Mouse (Mus musculus): ENCODE measurements around the gene Hdac6. TPM values are rescaled to one million over a fixed set of nuclear protein-coding genes. Genes with fewer than 3 reads are reported as not detected.
"Not testable (repeated sequence)": the region's sequence is repeated elsewhere in the genome, so short reads cannot be mapped to it uniquely, and the experiment has no call there.

Gene Hdac6
- total RNA-seq, 2 experiments from 2014 or later, result 49.9 to 50.4 TPM

DNA sequence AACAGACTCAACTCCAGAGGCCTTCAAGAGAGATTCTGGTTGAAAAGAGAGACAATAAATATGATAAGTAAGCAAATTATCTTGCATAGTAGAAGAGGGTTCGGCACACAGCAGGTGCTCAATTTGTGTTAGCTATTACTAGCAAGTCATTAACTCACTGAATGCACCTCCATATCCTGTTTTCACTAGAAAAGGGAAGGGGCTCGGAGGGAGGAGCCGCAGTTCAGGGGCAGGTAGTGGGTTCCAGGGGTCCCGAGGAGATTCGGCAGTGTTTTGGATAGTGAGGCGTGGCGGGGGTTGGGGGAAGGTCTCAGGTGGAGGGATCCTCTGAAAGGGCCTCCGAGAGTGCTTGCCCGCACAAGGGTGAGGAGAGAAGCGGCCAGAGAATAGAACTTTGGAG, 20.6 kb downstream of the Hdac6 start:
- intact Hi-C loops (cut with DNase I), result no loop called here
- no peak for DNase-seq (ENCODE audit: low spot score in 2 of 2)

DNA sequence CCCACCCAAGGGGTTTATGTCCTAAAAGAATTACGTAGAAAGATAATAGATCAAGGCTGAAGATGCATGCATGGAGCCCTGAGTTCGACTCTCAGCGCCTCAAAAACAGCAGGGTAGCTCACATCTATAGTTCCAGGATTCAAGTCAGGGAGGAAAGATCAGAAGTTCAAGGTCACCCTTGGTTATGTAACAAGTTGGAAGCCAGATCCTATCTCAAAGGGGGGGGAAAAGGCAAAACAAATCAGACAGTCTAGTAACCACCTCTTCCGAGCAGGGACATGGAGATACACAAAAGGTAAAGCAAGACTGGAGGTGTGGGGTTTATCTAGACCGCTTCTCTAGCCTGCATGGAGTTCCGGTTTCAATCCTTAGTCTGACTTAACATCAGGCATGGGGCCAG, 21.4 kb downstream of the Hdac6 start:
- intact Hi-C loops (cut with DNase I), result no loop called here
- DNase-seq (ENCODE audit: low spot score in 2 of 2), result no peak

DNA sequence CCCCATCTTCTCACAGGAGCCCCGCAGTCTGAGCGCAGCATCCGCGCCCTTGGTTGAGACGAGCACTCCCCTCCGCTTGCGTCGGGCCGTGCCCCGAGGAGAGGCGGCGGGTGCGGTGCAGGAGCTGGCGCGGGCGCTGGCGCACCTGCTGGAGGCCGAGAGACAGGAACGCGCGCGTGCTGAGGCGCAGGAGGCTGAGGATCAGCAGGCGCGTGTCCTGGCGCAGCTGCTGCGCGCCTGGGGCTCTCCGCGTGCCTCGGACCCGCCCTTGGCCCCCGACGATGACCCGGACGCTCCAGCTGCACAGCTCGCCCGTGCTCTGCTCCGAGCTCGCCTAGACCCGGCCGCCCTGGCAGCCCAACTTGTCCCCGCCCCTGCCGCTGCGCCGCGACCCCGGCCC, 25.7 kb downstream of the Hdac6 start:
- intact Hi-C loops (cut with DNase I), result no loop called here
- peak in 1 of 2 experiments; percentile 16 for DNase-seq (ENCODE audit: low spot score in 2 of 2)

DNA sequence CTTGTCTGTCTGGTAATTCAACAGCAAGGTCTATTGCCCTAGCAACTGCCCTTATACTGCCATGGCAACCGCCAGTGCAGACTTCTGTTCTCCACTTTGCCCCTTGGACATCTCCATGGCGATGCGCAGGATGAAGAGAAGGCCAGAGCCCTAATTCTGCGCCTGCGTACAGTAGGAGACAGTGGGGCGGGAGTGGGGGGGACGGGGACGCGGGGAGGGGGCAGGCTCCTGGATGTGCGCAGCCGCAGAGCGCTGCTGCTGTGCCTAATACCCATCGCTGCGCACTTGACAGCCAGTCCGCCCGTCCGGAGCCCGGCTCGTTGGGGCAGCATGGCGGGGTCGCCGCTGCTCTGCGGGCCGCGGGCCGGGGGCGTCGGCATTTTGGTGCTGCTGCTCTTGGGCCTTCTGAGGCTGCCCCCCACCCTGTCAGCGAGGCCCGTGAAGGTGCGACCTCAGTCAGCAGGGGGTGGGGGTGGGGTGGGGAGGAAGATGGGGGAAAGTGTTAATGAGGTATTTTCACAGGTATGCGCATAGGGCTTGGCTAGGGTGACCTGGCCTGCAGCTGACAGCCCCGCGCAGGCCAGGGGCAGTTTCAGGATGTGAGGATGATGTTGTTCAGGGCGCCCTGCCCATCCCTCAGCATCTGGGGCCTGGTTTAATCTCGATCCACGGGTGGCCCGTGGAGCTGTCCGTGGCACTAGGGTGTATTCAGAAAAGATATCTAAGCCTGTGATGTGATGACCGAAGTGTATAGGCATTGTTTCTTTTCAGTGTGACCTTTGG, 27.9 kb downstream of the Hdac6 start, which contains the start of gene Pcsk1n:
Gene Pcsk1n, plus strand, starts transcription at position 222 of the 783 bp plus-strand sequence.
- intact Hi-C loops (cut with DNase I), result loop anchor here (10.0 kb wide), 1 partner anchor 195 kb away; no protein-coding TSS in a partner anchor
- DNase-seq (ENCODE audit: low spot score in 2 of 2), result peak; percentile 52 to 56

DNA sequence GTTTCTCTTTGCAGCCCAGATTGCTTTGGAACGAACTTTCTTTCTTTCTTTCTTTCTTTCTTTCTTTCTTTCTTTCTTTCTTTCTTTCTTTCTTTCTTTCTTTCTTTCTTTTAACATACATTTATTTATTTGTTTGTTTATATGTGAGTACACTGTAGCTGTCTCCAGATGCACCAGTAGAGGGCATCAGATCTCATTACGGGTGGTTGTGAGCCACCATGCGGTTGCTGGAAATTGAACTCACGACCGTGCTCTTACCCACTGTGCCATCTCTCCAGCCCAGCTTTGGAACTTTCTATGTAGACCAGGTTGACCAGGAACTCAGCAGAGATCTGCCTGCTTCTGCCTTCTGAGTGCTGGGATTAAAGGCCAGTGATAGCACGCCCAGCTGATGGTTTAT, 29.7 kb downstream of the Hdac6 start:
- DNase-seq (ENCODE audit: low spot score in 2 of 2), result not testable (repeated sequence)
- intact Hi-C loops (cut with DNase I), result loop anchor here (10.0 kb wide), 1 partner anchor 197 kb away; no protein-coding TSS in a partner anchor

DNA sequence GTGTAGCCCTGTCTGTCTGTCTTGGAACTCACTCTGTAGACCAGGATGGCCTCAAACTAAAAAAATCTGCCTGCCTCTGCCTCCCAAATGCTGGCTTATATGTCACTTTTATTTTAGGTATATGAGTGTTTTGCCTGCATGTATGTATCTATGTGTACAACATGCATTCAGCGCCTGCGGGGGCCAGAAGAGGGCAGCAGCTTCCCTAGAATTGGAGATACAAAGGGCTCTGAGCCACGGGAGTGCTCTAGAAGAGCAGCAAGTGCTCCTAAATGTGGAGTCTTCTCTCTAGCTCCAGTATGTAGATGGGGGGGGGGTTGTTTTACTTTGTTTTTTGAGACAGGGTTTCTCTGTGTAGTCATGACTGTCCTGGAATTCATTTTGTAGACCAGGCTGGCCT, 32.0 kb downstream of the Hdac6 start:
- DNase-seq (ENCODE audit: low spot score in 2 of 2), result not testable (repeated sequence)
- intact Hi-C loops (cut with DNase I), result loop anchor here (10.0 kb wide), 1 partner anchor 199 kb away; no protein-coding TSS in a partner anchor

DNA sequence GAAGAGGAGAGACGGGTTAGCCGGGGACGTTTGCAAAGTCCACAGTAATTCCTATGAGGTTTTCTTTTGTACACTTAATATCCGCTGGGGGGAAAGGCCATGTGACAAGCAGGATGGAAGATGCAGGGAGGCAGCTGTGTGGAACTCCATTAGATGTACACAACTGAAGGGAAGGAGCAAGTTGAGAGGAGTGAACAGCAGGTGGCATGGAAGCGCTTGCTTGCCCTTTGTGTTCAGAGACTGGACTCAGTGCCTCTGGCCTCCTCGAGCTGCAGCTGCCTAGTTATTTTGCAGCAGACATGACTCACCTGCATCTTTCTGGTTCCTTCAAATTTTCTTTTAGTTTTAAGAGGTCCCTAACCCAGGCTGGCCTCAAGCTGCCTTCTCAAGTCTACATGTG, 37.2 kb downstream of the Hdac6 start:
- intact Hi-C loops (cut with DNase I), result loop anchor here (5.0 to 10.0 kb wide), 2 partner anchors 107 to 204 kb away; partner anchors contain the start of gene Glod5
- DNase-seq (ENCODE audit: low spot score in 2 of 2), result no peak

DNA sequence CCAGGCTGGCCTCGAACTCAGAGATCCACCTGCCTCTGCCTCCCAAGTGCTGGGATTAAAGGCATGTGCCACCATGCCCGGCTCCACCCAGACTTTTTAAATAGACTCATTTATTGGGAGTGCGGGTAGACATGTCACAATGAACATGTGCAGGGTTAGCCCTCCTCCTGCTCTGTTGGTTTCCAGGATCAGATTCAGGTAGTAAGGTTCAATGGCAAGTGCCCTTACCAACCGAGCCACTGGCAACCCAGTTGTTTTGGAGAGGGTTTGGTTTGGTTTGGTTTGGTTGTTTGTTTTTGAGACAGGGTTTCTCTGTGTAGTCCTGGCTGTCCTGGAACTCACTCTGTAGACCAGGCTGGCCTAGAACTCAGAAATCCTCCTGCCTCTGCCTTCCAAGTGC, 38.4 kb downstream of the Hdac6 start, which contains the start of gene Gm10490:
Gene Gm10490, plus strand, starts transcription at position 301 of the 400 bp plus-strand sequence.
- intact Hi-C loops (cut with DNase I); DNase-seq (ENCODE audit: low spot score in 2 of 2): not testable (repeated sequence)

DNA sequence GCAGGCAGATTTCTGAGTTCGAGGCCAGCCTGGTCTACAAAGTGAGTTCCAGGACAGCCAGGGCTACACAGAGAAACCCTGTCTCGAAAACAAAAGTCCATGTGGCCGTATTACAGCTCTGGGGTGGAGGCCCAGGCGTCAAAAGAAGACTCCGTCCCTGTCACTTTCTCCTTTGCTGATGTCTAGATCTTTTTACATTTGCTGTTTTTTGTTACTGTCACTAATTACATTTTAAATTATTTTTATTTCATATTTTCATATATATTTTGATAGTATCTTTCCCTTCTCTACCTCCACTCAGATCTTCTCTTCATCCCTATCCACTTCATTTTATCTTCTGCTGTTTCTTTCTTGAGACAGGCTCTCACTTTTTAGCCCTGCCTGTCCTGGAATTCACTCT, 40.0 kb downstream of the Hdac6 start, which contains the start of gene Gm10491:
Gene Gm10491, minus strand, starts transcription at position 101 of the 400 bp plus-strand sequence.
- no peak for DNase-seq (ENCODE audit: low spot score in 2 of 2)
- intact Hi-C loops (cut with DNase I), result no loop called here

DNA sequence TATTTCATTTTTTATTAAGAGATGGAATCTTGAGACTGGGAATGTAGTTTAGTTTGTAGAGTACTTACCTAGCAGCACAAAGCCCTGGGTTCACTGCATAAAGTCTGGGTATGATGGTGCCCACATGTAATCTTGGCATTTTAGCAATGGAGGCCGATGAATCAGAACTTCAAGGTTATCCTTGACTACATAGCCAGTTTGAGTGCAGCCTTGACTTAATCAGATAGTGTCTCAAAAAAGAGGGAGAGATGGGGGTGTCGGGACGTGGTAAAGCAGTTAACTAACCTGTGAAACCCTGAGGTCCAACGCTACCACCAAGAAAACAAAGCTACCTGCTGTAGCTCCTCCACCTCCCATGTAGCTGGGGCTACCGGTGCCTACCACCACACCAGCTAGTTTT, 43.2 kb downstream of the Hdac6 start:
- DNase-seq (ENCODE audit: low spot score in 2 of 2), result no peak
- intact Hi-C loops (cut with DNase I), result no loop called here

DNA sequence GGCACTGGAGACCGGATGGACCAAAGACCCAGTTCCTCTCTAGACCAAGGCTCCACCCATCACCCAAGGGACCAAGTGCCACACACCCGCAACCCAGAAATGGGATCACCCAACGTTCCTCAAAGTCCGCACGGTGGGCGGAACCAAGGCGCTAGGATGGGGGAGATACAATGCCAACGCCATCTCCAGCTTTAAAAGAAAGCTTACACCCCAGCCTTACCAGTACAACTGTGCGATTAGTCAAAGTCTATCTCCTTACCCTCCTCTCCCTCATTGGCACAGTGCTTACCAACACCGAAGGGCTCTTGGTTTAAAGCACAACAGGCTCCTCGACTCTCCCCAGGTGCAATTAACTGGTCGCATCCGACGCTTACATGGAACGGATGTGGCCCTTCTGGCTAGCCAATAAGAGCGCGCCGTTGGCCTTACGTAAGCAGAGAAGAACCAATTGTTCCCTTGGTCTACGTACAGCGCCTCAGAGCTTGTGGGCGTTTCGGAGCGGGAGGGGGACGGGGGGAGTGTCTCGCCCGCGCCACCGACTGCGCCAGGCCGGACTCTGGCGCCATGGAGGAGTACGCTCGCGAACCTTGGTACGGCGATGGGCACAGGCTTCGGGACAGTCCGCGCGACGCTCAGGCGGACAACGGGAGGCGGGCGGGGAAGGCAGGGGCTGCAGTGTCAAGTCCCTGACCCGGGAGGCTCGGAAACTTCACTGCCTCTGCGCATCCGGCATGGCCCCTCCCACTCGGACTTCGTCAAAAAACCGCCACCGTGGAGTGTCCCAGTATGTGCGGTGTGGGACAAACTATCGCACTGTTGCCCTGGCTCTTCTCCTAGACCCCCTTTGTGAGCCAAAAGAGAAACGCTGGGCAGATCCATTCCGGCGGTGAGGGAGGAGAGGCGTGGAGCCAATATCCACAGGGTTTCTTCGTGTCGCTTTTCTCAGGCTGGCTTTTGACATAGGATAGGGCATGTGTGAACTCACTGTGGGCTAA, 48.5 kb downstream of the Hdac6 start, which contains the start of the genes Pqbp1 and Timm17b:
Gene Pqbp1, minus strand, starts transcription at position 390 of the 995 bp plus-strand sequence.
Gene Timm17b, plus strand, starts transcription at position 478 of the 995 bp plus-strand sequence.
- intact Hi-C loops (cut with DNase I), result loop anchor here (1.0 kb wide), 1 partner anchor 48 kb away; the partner anchor contains the start of gene Hdac6
- peak; percentile 84 to 95 for DNase-seq (ENCODE audit: low spot score in 2 of 2)

DNA sequence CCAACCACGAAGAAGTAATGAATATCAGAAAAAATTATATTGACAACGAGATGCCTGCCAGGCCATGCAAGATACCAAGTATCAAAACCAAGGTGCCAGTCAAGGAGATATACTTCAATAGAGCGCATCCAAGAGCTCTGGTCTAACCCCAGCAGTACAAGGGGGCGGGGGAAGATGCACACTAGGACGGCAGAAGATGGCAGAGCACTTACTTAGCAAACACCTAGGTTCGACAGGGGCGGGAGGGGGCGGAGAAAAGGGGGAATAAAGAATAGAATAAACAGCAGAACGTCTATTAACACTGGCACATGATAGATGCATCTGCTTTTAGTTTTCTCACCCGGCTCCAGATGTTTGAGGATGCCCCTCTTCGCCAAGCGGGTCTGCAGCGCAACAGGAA, 49.5 kb downstream of the Hdac6 start:
- intact Hi-C loops (cut with DNase I), result no loop called here
- no peak for DNase-seq (ENCODE audit: low spot score in 2 of 2)

DNA sequence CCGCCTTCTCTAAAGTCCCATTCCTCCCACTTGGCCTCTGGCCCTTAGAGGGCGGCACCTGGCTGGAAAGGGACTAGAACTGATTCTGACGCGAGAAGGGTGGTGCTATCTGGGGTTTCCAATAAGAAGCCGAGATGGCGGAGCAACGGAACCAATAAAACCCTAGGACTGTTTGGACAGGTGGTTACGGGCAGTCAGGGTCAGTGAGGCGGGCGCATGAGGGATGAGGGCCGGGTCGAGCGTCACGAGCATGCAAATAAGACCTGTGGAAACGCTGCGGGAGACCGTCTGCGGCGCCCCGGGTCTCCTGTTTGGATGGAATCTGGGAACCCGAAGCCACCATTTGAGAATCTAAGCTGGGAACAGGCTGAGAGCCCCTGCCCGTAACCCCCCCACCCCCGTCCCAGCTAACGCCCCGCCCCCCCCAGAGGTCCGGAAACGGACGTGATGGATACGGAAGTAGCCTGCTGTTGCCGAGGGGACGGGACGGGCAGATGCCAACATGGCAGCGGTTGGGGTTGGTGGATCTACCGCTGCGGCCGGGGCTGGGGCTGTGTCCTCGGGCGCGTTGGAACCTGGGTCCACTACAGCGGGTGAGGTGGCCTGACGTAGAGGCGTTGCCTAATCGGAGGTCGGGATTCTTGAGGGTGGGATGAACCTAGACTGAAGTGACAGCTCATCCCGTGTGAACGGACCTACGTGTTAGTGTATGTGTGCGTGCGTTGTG, 63.7 kb downstream of the Hdac6 start, which contains the start of gene Slc35a2:
Gene Slc35a2, plus strand, starts transcription at position 188 of the 727 bp plus-strand sequence.
- intact Hi-C loops (cut with DNase I), result no loop called here
- DNase-seq (ENCODE audit: low spot score in 2 of 2), result peak; percentile 78 to 89

Other genes starting within 250 kb of the Hdac6 start
- gene Wdr45, start 233.6 kb downstream of the Hdac6 start, total RNA-seq (2021), result 10 to 100 TPM; 57.6 to 61.6 TPM
- gene Gm45208, start 225.6 kb downstream of the Hdac6 start, total RNA-seq (2021), result not detected
- gene Praf2, start 219.4 kb downstream of the Hdac6 start, total RNA-seq (2021), result 100 to 1,000 TPM in 1 of 2 experiments, 10 to 100 TPM in 1; 99.9 to 103 TPM
- 10 to 100 TPM; 19.5 to 22.1 TPM for gene Ccdc120, start 197.0 kb downstream of the Hdac6 start, total RNA-seq (2021)
- gene Tfe3, start 185.3 kb downstream of the Hdac6 start, total RNA-seq (2021), result 10 to 100 TPM; 29.9 to 36.0 TPM
- 100 to 1,000 TPM in 1 of 2 experiments, 10 to 100 TPM in 1; 99.6 to 105 TPM for gene Gripap1, start 158.1 kb downstream of the Hdac6 start, total RNA-seq (2021)
- gene Kcnd1, start 125.6 kb downstream of the Hdac6 start, total RNA-seq (2021), result 1 to 10 TPM; 7.0 to 8.9 TPM
- gene Otud5, start 106.5 kb downstream of the Hdac6 start, total RNA-seq (2021), result 10 to 100 TPM; 74.8 to 83.2 TPM
- 10 to 100 TPM; 55.3 to 57.3 TPM for gene Pim2, start 69.6 kb downstream of the Hdac6 start, total RNA-seq (2021)
- 10 to 100 TPM; 46.6 to 47.4 TPM for gene Slc35a2, start 63.9 kb downstream of the Hdac6 start, total RNA-seq (2021)
- gene Pqbp1, start 48.6 kb downstream of the Hdac6 start, total RNA-seq (2021), result 10 to 100 TPM; 77.7 to 86.6 TPM
- 10 to 100 TPM; 19.1 to 21.7 TPM for gene Timm17b, start 48.5 kb downstream of the Hdac6 start, total RNA-seq (2021)
- not detected for gene Gm10491, start 40.1 kb downstream of the Hdac6 start, total RNA-seq (2021)
- not detected for gene Gm10490, start 38.3 kb downstream of the Hdac6 start, total RNA-seq (2021)
- gene Pcsk1n, start 28.1 kb downstream of the Hdac6 start, total RNA-seq (2021), result 100 to 1,000 TPM; 397 to 420 TPM
- gene Eras, start 19.3 kb downstream of the Hdac6 start, total RNA-seq (2021), result not detected
- not detected for gene Gata1, start 30.2 kb upstream of the Hdac6 start, total RNA-seq (2021)
- gene Glod5, start 70.6 kb upstream of the Hdac6 start, total RNA-seq (2021), result not detected
- gene Suv39h1, start 126.9 kb upstream of the Hdac6 start, total RNA-seq (2021), result 10 to 100 TPM; 22.3 to 26.5 TPM
- 1 to 10 TPM; 1.1 to 1.5 TPM for gene Was, start 142.6 kb upstream of the Hdac6 start, total RNA-seq (2021)
- 100 to 1,000 TPM; 189 to 222 TPM for gene Wdr13, start 185.0 kb upstream of the Hdac6 start, total RNA-seq (2021)
- 100 to 1,000 TPM in 1 of 2 experiments, 10 to 100 TPM in 1; 97.4 to 123 TPM for gene Rbm3, start 198.0 kb upstream of the Hdac6 start, total RNA-seq (2021)
- 10 to 100 TPM; 15.8 to 16.6 TPM for gene Tbc1d25, start 228.3 kb upstream of the Hdac6 start, total RNA-seq (2021)
- 10 to 100 TPM; 35.6 to 41.4 TPM for gene Ebp, start 245.6 kb upstream of the Hdac6 start, total RNA-seq (2021)